Mouse (Mus musculus): ENCODE measurements around the gene Cpne4. TPM values are rescaled to one million over a fixed set of nuclear protein-coding genes. Genes with fewer than 3 reads are reported as not detected.

Gene Cpne4
- polyA plus RNA-seq (2014; fragmentation: Nextera tagmentation; extraction: Ambion mirVana) = 0.12 and 0.37 TPM in 2 replicates

DNA sequence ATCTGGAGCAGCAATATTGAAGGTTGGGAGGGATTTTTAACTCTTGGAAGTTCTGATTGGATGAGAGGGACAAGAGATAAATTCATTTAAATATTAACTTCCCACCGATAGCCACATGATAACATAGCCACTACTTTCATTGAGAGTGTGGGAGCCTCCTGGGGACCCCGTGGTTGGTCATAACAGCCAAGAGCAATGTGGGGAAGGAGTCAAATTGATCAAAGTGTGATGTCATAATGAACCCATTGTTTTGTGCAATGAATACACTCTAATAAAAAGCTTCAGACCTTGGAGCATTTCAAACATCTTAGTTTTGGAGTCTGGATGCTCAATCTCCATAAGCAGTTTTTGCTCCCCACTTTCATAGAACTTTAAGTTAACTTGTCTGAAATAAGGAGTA is at the start of gene Cpne4:
TSS of gene Cpne4 (plus strand) at position 301 of the 400 bp plus-strand sequence.
- no peak for DNase-seq
- Histone ChIP-seq H3K4me3 (ENCODE audit: low read depth, low read length) (no peak within 1 kb of the TSS), H3K9ac (no peak within 1 kb of the TSS), H3K4me1 (ENCODE audit: insufficient read depth) (no peaks in the 10 kb centered on the region), H3K9me3 (ENCODE audit: low read depth, low read length) (no peaks in the 10 kb centered on the region), H3K36me3 (ENCODE audit: insufficient read depth) (no peaks in the 10 kb centered on the region), H3K27me3 (ENCODE audit: insufficient read depth, low read length) (no peaks in the 10 kb centered on the region), H3K27ac (ENCODE audit: low read depth) (no peak within 1 kb of the TSS), H3K4me2 (no peak within 1 kb of the TSS)
- ATAC-seq (ENCODE audit: insufficient read depth) = no peak
- WGBS = 63% methylated on average over 2 of the region's 2 CpGs
- no peak for TF ChIP-seq CTCF (IDR thresholded peaks at IDR 0.05; ENCODE audit: low read depth)

DNA sequence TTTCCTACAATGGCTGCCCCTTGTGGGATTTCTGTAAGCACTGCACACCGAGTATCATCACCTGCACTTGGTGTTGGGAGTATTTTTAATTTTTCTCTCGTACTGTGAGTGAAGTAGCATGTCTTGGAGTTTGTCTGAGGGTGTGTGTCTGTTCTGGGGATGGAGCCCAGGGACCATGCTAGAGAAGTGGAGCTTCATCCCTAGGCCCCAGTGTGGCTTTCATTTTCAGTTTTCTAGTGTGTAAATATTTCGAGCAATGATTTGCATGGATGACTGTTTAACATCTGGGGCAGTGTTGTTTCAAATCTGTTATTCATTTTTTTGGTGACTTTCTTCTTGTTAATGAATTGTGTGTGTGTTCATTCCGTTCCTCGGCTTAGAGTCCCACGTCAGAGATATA is 31.9 kb upstream of the Cpne4 start:
- TF ChIP-seq CTCF (IDR thresholded peaks at IDR 0.05; ENCODE audit: low read depth) = no peak
- WGBS = 82% methylated on average over 6 of the region's 6 CpGs
- Histone ChIP-seq H3K4me2 (no peak overlapping the region), H3K36me3 (ENCODE audit: insufficient read depth) (no peaks in the 10 kb centered on the region), H3K27ac (ENCODE audit: low read depth) (no peak overlapping the region), H3K4me3 (ENCODE audit: low read depth, low read length) (no peak overlapping the region), H3K27me3 (ENCODE audit: insufficient read depth, low read length) (no peaks in the 10 kb centered on the region), H3K9ac (no peak overlapping the region), H3K4me1 (ENCODE audit: insufficient read depth) (no peaks in the 10 kb centered on the region), H3K9me3 (ENCODE audit: low read depth, low read length) (no peaks in the 10 kb centered on the region)
- ATAC-seq (ENCODE audit: insufficient read depth) = no peak
- no peak for DNase-seq

DNA sequence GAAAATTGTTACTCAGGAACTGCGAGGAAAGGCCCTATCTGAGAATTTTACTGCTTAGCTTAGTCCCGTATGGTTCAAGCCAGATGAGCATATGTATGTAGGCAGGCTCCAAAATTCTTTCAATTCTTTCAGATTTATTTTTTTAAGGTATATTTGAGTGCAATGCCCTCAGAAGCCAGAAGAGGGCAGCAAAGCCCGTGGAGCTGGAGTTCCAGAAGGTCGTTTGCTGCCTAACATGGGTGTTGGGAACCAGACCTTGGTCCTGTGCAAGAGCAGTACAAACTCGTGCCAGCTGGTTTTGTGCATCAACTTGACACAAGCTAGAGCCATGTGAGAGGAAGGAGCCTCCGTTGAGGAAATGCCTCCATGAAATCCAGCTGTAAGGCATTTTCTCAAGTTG is 11.6 kb upstream of the Cpne4 start:
- ATAC-seq (ENCODE audit: insufficient read depth) (no peak), DNase-seq (peak; percentile 15)
- no peak overlapping the region for H3K4me3 ChIP-seq (ENCODE audit: low read depth, low read length)
- TF ChIP-seq CTCF (IDR thresholded peaks at IDR 0.05; ENCODE audit: low read depth) = peak; percentile 58
- H3K4me2 ChIP-seq = no peak overlapping the region
- 55% methylated on average over 6 of the region's 6 CpGs for WGBS
- no peaks in the 10 kb centered on the region for H3K4me1 ChIP-seq (ENCODE audit: insufficient read depth)
- no peaks in the 10 kb centered on the region for H3K36me3 ChIP-seq (ENCODE audit: insufficient read depth)
- H3K27ac ChIP-seq (ENCODE audit: low read depth) = no peak overlapping the region
- no peaks in the 10 kb centered on the region for H3K9me3 ChIP-seq (ENCODE audit: low read depth, low read length)
- no peaks in the 10 kb centered on the region for H3K27me3 ChIP-seq (ENCODE audit: insufficient read depth, low read length)
- no peak overlapping the region for H3K9ac ChIP-seq

- Histone ChIP-seq H3K36me3 (ENCODE audit: insufficient read depth) (no peaks in the 10 kb centered on the region), H3K4me2 (no peak overlapping the region), H3K9ac (no peak overlapping the region), H3K4me1 (ENCODE audit: insufficient read depth) (no peaks in the 10 kb centered on the region), H3K9me3 (ENCODE audit: low read depth, low read length) (no peaks in the 10 kb centered on the region), H3K4me3 (ENCODE audit: low read depth, low read length) (no peak overlapping the region), H3K27ac (ENCODE audit: low read depth) (no peak overlapping the region), H3K27me3 (ENCODE audit: insufficient read depth, low read length) (peaks cover 8% of the 10 kb centered on the region)
- TF ChIP-seq CTCF (IDR thresholded peaks at IDR 0.05; ENCODE audit: low read depth) = peak; percentile 18; the same call in 1 of the 2 replicates
- 36% methylated on average over 3 of the region's 3 CpGs for WGBS
- DNase-seq = no peak
- ATAC-seq (ENCODE audit: insufficient read depth) = no peak
These were observed 18.7 kb downstream of the Cpne4 start for GRCm38 (mm10) chr9:104565815-104566214.

DNA sequence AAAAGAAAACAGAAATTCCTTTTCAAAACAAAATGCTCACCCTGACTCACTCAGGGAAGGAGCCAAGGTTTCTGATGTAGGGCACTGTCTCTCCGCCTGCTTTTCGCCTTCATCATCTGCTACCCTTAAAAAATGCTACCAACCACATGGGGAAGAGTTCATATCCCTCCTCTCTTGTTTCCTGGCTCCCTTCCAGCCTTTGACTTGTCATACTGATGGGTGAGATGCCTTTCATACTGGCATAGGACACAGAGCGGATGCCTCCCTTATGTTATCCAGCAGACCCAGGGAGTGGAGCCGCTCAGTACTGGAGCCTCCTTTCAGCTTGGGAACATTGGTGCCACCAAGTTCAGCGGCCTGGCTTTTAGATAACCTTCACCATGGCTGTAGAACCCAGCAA is 19.4 kb downstream of the Cpne4 start:
- no peaks in the 10 kb centered on the region for H3K36me3 ChIP-seq (ENCODE audit: insufficient read depth)
- no peak overlapping the region for H3K27ac ChIP-seq (ENCODE audit: low read depth)
- no peak for ATAC-seq (ENCODE audit: insufficient read depth)
- no peak overlapping the region for H3K4me3 ChIP-seq (ENCODE audit: low read depth, low read length)
- H3K9me3 ChIP-seq (ENCODE audit: low read depth, low read length) = no peaks in the 10 kb centered on the region
- 76% methylated on average over 5 of the region's 5 CpGs for WGBS
- DNase-seq = no peak
- H3K27me3 ChIP-seq (ENCODE audit: insufficient read depth, low read length) = peaks cover 13% of the 10 kb centered on the region
- H3K4me1 ChIP-seq (ENCODE audit: insufficient read depth) = no peaks in the 10 kb centered on the region
- no peak overlapping the region for H3K9ac ChIP-seq
- TF ChIP-seq CTCF (IDR thresholded peaks at IDR 0.05; ENCODE audit: low read depth) = no peak
- H3K4me2 ChIP-seq = no peak overlapping the region

DNA sequence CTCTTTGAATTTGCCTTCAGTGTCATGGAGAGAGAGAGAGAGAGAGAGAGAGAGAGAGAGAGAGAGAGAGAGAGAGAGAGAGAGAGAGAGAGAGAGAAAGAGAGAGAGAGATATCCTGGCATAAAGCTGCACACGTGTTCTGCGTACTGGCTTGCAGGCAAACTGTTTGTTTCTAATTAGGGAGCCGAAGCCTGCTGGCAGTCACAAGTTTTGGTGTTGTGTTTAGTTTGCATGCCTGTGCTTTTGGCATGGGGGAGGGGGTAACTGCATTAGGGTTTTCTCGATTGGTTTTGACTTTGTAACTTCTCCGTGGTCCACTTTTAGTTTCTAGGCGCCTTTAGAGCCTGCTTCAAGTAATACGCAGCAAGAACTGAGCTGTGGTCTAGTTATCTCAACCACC is 20.0 kb downstream of the Cpne4 start:
- Histone ChIP-seq H3K9ac (no peak overlapping the region), H3K4me1 (ENCODE audit: insufficient read depth) (no peaks in the 10 kb centered on the region), H3K36me3 (ENCODE audit: insufficient read depth) (no peaks in the 10 kb centered on the region), H3K4me3 (ENCODE audit: low read depth, low read length) (no peak overlapping the region), H3K27ac (ENCODE audit: low read depth) (no peak overlapping the region), H3K9me3 (ENCODE audit: low read depth, low read length) (no peaks in the 10 kb centered on the region), H3K4me2 (no peak overlapping the region), H3K27me3 (ENCODE audit: insufficient read depth, low read length) (peaks cover 13% of the 10 kb centered on the region)
- DNase-seq (no peak), ATAC-seq (ENCODE audit: insufficient read depth) (no peak)
- no peak for TF ChIP-seq CTCF (IDR thresholded peaks at IDR 0.05; ENCODE audit: low read depth)
- WGBS = 61% methylated on average over 7 of the region's 7 CpGs

DNA sequence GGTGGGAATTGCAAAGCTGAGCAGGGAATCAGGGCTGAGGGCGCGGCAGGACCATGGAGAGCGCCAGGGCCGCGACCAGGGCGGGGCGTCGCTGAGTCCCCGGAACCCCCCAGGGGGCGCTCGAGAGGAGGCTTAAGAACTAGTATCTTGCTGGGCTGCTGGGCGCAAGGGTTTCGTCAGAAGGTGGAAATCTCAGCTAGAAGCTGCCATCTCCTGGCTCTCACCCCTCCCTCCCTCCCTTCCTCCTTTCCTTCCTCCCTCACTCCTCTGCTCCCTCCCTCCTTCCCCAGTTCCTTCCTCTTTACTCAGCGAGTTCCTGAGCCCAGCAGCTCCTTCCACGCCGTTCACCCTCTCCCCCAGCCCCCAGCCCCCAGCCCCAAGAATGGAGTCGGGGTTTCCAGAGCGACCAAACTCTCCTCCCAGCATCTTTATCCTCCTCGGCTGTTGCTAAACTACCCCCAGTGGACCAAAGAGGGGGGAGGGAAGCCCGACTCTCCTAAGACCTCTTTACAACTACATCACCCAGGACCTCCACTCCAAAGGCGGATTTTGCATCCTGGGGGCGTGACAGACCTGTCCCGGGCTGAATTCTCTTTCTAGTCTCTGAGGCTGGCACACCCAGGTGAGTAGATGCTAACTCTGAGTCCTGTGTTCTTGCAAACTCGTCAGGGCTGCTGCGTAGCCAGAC is 22.5 kb downstream of the Cpne4 start:
- no peak overlapping the region for H3K4me2 ChIP-seq

More for the DNA sequence above, 22.5 kb downstream of the Cpne4 start:
- no peaks in the 10 kb centered on the region for H3K4me1 ChIP-seq (ENCODE audit: insufficient read depth)
- no peak overlapping the region for H3K27ac ChIP-seq (ENCODE audit: low read depth)
- no peaks in the 10 kb centered on the region for H3K36me3 ChIP-seq (ENCODE audit: insufficient read depth)
- H3K4me3 ChIP-seq (ENCODE audit: low read depth, low read length) = no peak overlapping the region
- 2% methylated on average over 25 of the region's 25 CpGs for WGBS
- peak; percentile 93 for DNase-seq
- peak; percentile 89; the same call in 1 of the 2 replicates for ATAC-seq (ENCODE audit: insufficient read depth)
- no peaks in the 10 kb centered on the region for H3K9me3 ChIP-seq (ENCODE audit: low read depth, low read length)
- no peak overlapping the region for H3K9ac ChIP-seq
- peaks cover 13% of the 10 kb centered on the region for H3K27me3 ChIP-seq (ENCODE audit: insufficient read depth, low read length)
- peak; percentile 77 for TF ChIP-seq CTCF (IDR thresholded peaks at IDR 0.05; ENCODE audit: low read depth)
